ENCODE assay signal across 8 mouse cellular contexts in the genomic region with DNA sequence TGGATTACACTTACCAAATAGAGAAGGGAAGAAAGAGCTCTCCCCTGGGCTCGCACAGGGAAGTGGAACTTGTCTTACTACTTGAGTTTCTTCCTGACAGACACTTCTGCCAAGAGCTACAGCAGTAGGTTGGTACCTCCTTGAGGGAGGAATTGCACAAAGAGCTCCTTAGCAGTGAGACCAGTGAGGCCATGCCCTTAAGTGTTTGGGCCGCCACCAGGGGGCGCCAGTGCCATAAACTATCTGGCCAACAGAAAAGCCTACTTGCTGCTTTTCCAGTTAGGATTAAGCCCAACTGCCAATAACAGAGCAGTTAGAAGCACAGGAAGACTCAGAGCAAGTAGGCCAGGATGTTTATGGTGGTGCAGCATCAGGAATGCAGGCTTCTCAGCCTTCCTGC. TPM values are rescaled to one million over a fixed set of nuclear protein-coding genes. Genes with fewer than 3 reads are reported as not detected.
DNase-seq lines count a peak whose midpoint lies in the region; ATAC-seq lines count a peak whose summit lies in the region.

No protein-coding gene starts in this region.

- peak; percentile 84 to 91 for DNase-seq in cerebellum, postnatal 25 days
- DNase-seq in frontal cortex, postnatal 36 days (ENCODE audit: low spot score in 2 of 2), result peak; percentile 79 to 83
- DNase-seq in hindlimb bud, embryonic 11.5 days (ENCODE audit: extremely low spot score, low read depth, low spot score), result peak; percentile 52
- peak; percentile 81 to 86 for DNase-seq in left cerebral cortex, adult 18-20 months (ENCODE audit: low spot score in 2 of 2)
- DNase-seq in right cerebral cortex, postnatal 4 days, result peak; percentile 84
- DNase-seq in urinary bladder, postnatal 4 days (ENCODE audit: low spot score in 2 of 2), result peak; percentile 76 to 85

- ATAC-seq in activated CD4-positive, CD25-positive, alpha-beta regulatory T cell, adult 4 months, result peak; percentile 78
- ATAC-seq in megakaryocyte, adult 5-6 weeks (ENCODE audit: poor library complexity, severe bottlenecking), result peak; percentile 98

RNA-seq across cellular contexts. Expression of gene Glipr2, which starts 31.4 kb away (rescaled TPM):
- 100 to 1,000 TPM; 215 to 250 TPM for polyA plus RNA-seq in activated CD4-positive, CD25-positive, alpha-beta regulatory T cell, adult 4 months (2017; shearing (Covaris generic))
- total RNA-seq in left cerebral cortex, adult 18-20 months (2021), result 1 to 10 TPM; 3.1 to 4.1 TPM
- total RNA-seq in megakaryocyte, adult 5-6 weeks (2015), result 147 and 149 TPM in 2 replicates
- total RNA-seq in megakaryocyte, adult 5-6 weeks (2017), result 224 and 228 TPM in 2 replicates

RNA-seq across cellular contexts. Expression of gene Reck, which starts 50.4 kb away (rescaled TPM):
- polyA plus RNA-seq in activated CD4-positive, CD25-positive, alpha-beta regulatory T cell, adult 4 months (2017; shearing (Covaris generic)), result 1 to 10 TPM; 3.4 to 5.9 TPM
- total RNA-seq in left cerebral cortex, adult 18-20 months (2021), result 1 to 10 TPM; 6.5 to 8.3 TPM
- total RNA-seq in megakaryocyte, adult 5-6 weeks (2015), result 2.2 and 6.8 TPM in 2 replicates
- total RNA-seq in megakaryocyte, adult 5-6 weeks (2017), result 1.2 and 10.2 TPM in 2 replicates

RNA-seq across cellular contexts. Expression of gene Ccin, which starts 57.5 kb away (rescaled TPM):
- under 1 TPM in 1 of 2 experiments, not detected in 1; 0.24 TPM for polyA plus RNA-seq in activated CD4-positive, CD25-positive, alpha-beta regulatory T cell, adult 4 months (2017; shearing (Covaris generic))
- not detected for total RNA-seq in left cerebral cortex, adult 18-20 months (2021)
- 0.09 TPM in 1 of 2 replicates, not detected in the other for total RNA-seq in megakaryocyte, adult 5-6 weeks (2015)
- total RNA-seq in megakaryocyte, adult 5-6 weeks (2017), result 0.26 and 0.37 TPM in 2 replicates

Comparison
In these comparisons a context has a peak if more than half of its experiments do, and no peak if none do; other contexts are left out.
1. Peak in every context shown above with its lines: DNase-seq and ATAC-seq.
2. RNA of gene Glipr2, which starts 31.4 kb away (total RNA-seq): 147 to 228 TPM in megakaryocyte, adult 5-6 weeks; 3.1 to 4.1 TPM in left cerebral cortex, adult 18-20 months; every median in the first group is over 10 times any median in the second.